Mouse (Mus musculus) mesoderm, embryonic 11.5 days (tissue): Measurements from ENCODE around the gene Ppfibp2.

ENCODE experiments used
- DNase-seq: peaks from one replicate; pipeline ENCODE4 v3.0.0-alpha.2; 2012; ENCODE audit warnings: low read depth, low spot score

Gene Ppfibp2

GRCm38 (mm10) chr7:107702461-107703380 lies 107.7 kb downstream of the Ppfibp2 start:
- DNase-seq: no peak

GRCm38 (mm10) chr7:107705941-107706340 lies 110.9 kb downstream of the Ppfibp2 start:
- no peak for DNase-seq

GRCm38 (mm10) chr7:107707650-107708049 lies 112.6 kb downstream of the Ppfibp2 start:
- DNase-seq: no peak

GRCm38 (mm10) chr7:107708491-107709112 lies 113.6 kb downstream of the Ppfibp2 start:
- DNase-seq: peak; percentile 80

- no peak for DNase-seq
These were observed 117.7 kb downstream of the Ppfibp2 start for GRCm38 (mm10) chr7:107712743-107713142.

GRCm38 (mm10) chr7:107714067-107714466 lies 119.1 kb downstream of the Ppfibp2 start:
- no peak for DNase-seq

- no peak for DNase-seq
These were observed 125.8 kb downstream of the Ppfibp2 start for GRCm38 (mm10) chr7:107720771-107721170.

- DNase-seq: no peak
These were observed 127.5 kb downstream of the Ppfibp2 start for GRCm38 (mm10) chr7:107722536-107722935.

- no peak for DNase-seq
These were observed 132.5 kb downstream of the Ppfibp2 start for GRCm38 (mm10) chr7:107727538-107727937.

- DNase-seq: no peak
These were observed 135.6 kb downstream of the Ppfibp2 start for GRCm38 (mm10) chr7:107730587-107730986.

GRCm38 (mm10) chr7:107733162-107733561 lies 138.2 kb downstream of the Ppfibp2 start:
- no peak for DNase-seq

- DNase-seq: no peak
These were observed 143.7 kb downstream of the Ppfibp2 start for GRCm38 (mm10) chr7:107738726-107739125.

- no peak for DNase-seq
These were observed 148.0 kb downstream of the Ppfibp2 start for GRCm38 (mm10) chr7:107742963-107743465.

- DNase-seq: no peak
These were observed 149.4 kb downstream of the Ppfibp2 start for GRCm38 (mm10) chr7:107744454-107744853.

- peak; percentile 11 for DNase-seq
These were observed 150.1 kb downstream of the Ppfibp2 start for GRCm38 (mm10) chr7:107745111-107745510.

GRCm38 (mm10) chr7:107746036-107746435 lies 151.0 kb downstream of the Ppfibp2 start:
- DNase-seq: no peak

- no peak for DNase-seq
These were observed 152.5 kb downstream of the Ppfibp2 start for GRCm38 (mm10) chr7:107747476-107747875.

GRCm38 (mm10) chr7:107747954-107748353 lies 152.9 kb downstream of the Ppfibp2 start:
- peak; percentile 74 for DNase-seq

GRCm38 (mm10) chr7:107749270-107749669 lies 154.3 kb downstream of the Ppfibp2 start:
- DNase-seq: peak; percentile 76

GRCm38 (mm10) chr7:107749721-107750120 lies 154.7 kb downstream of the Ppfibp2 start:
- DNase-seq: no peak

- no peak for DNase-seq
These were observed 157.1 kb downstream of the Ppfibp2 start for GRCm38 (mm10) chr7:107752031-107752520.

- DNase-seq: no peak
These were observed 160.9 kb downstream of the Ppfibp2 start for GRCm38 (mm10) chr7:107755905-107756304.
